Mouse (Mus musculus): ENCODE measurements around the gene Jade1. TPM values are rescaled to one million over a fixed set of nuclear protein-coding genes. Genes with fewer than 3 reads are reported as not detected.
A peak's percentile ranks its signal among the peaks of the same experiment; 100 is the strongest.

The Jade1 gene
- total and polyA plus RNA-seq, 3 experiments, result 116 to 150 (median 134) TPM

DNA sequence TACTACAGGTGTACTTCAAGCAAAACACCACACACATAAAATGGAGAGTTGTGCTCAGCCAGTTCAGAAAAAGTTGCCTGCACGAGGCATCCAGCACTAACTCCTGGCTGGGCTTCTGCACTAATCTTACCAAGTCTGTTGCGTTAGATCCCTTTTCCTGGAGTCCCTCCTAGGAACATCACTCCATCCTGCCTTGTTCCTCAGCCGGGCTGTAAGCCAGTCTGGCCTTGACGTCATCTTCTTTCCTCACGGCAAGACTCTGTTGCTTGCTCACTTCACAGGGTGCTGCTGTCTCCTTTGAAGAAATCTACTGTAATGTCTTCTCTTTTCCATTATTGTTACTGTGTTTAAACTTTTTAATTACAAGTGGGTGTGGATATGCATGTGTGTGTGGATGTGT, 20.4 kb downstream of the Jade1 start (continued):
- TF ChIP-seq ZKSCAN1 (IDR thresholded peaks at IDR 0.05; ENCODE audit: low read depth, low read length), result no peak

DNA sequence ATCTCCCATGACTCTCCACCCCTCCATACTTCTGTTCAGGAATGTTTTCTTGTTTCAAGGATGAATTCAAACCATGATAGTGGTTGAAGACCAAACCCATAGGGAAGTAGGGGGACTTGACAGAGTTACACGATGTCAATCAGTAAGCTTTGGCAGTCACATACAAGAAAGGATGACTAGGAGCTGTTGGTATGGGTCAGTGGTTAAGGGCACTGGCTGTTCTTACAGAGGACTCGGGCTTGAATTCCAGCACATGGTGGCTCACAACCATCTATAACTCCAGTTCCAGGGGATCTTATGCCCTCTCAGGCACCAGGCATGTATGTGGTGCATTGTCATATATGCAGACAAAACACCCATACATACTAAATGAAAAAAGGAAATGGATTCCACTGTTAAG, 21.7 kb downstream of the Jade1 start:
- no peak overlapping the region for H3K9ac ChIP-seq (ENCODE audit: control insufficient read depth, low read depth, low read length, poor library complexity, severe bottlenecking)
- DNase-seq (ENCODE audit: low read depth, low spot score), result no peak
- H3K4me1 ChIP-seq (ENCODE audit: control insufficient read depth in 1 of 2, insufficient read depth in 2 of 2, low read length in 2 of 2), result peaks cover 0 to 6% of the 10 kb centered on the region in 2 experiments; a peak in 2 of 4 replicates
- H3K79me2 ChIP-seq (ENCODE audit: control insufficient read depth, insufficient read depth, low read length, poor library complexity), result peaks cover 97% of the 10 kb centered on the region
- TF ChIP-seq ZMIZ1 (IDR thresholded peaks at IDR 0.05; ENCODE audit: low read depth, low read length) (0 out of 2 replicates have a peak, but pooled peaks have one; percentile 4), SIN3A (IDR thresholded peaks at IDR 0.05; ENCODE audit: low read length) (no peak)
- H3K9me3 ChIP-seq (replicated peaks; ENCODE audit: insufficient read depth, low read length), result no peaks in the 10 kb centered on the region
- H3K4me3 ChIP-seq (ENCODE audit: control insufficient read depth in 1 of 2, insufficient read depth in 1 of 2, low read depth in 2 of 2, low read length in 2 of 2), result no peak overlapping the region
- peaks cover 20 to 38% of the 10 kb centered on the region in 2 experiments for H3K36me3 ChIP-seq (ENCODE audit: control insufficient read depth in 1 of 2, insufficient read depth in 2 of 2, low read length in 2 of 2)
- H3K27ac ChIP-seq (ENCODE audit: control insufficient read depth, low read depth, low read length), result no peak overlapping the region
- no peaks in the 10 kb centered on the region for H3K27me3 ChIP-seq (ENCODE audit: control insufficient read depth in 1 of 2, insufficient read depth in 2 of 2, low read length in 2 of 2)

DNA sequence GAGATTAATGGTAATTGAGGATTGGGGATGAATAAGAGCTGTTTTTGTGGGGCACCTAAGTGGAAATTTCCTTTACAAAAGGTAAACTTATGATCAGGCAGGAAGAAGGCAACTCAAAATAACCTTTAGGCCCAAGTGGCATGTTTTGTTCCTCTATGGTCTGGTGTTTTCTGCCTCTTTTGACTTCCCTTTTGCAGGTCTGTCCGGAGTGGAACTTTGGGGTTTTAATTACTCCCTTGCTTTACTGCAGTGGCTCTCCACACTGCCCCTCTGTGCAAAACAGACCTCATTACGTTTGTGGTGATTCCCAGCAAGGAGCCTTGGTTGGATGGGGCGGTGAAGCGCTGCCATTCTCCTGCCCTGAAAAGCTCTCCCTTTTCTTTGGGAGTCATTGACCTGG, 24.3 kb downstream of the Jade1 start:
- DNase-seq (ENCODE audit: low read depth, low spot score), result no peak
- Histone ChIP-seq H3K27me3 (ENCODE audit: control insufficient read depth in 1 of 2, insufficient read depth in 2 of 2, low read length in 2 of 2) (no peaks in the 10 kb centered on the region), H3K4me3 (ENCODE audit: control insufficient read depth in 1 of 2, insufficient read depth in 1 of 2, low read depth in 2 of 2, low read length in 2 of 2) (no peak overlapping the region), H3K4me1 (ENCODE audit: control insufficient read depth in 1 of 2, insufficient read depth in 2 of 2, low read length in 2 of 2) (peaks cover 0 to 3% of the 10 kb centered on the region in 2 experiments; a peak in 2 of 4 replicates), H3K36me3 (ENCODE audit: control insufficient read depth in 1 of 2, insufficient read depth in 2 of 2, low read length in 2 of 2) (peaks cover 14 to 21% of the 10 kb centered on the region in 2 experiments), H3K79me2 (ENCODE audit: control insufficient read depth, insufficient read depth, low read length, poor library complexity) (peaks cover 95% of the 10 kb centered on the region), H3K27ac (ENCODE audit: control insufficient read depth, low read depth, low read length) (no peak overlapping the region), H3K9me3 (replicated peaks; ENCODE audit: insufficient read depth, low read length) (no peaks in the 10 kb centered on the region), H3K9ac (ENCODE audit: control insufficient read depth, low read depth, low read length, poor library complexity, severe bottlenecking) (no peak overlapping the region)
- TF ChIP-seq POLR2A (IDR thresholded peaks at IDR 0.05; ENCODE audit: control insufficient read depth in 1 of 2, insufficient read depth in 1 of 2, low read depth in 1 of 2, low read length in 2 of 2, poor library complexity in 1 of 2) (no peak), NELFE (IDR thresholded peaks at IDR 0.05; ENCODE audit: low read depth, low read length) (no peak), MYB (IDR thresholded peaks at IDR 0.05; ENCODE audit: low read depth, low read length) (no peak), MAFK (IDR thresholded peaks at IDR 0.05; ENCODE audit: borderline replicate concordance, low read depth, low read length) (no peak), ZKSCAN1 (IDR thresholded peaks at IDR 0.05; ENCODE audit: low read depth, low read length) (no peak), SMC3 (IDR thresholded peaks at IDR 0.05; ENCODE audit: low read depth, low read length) (no peak), GABPA (IDR thresholded peaks at IDR 0.05; ENCODE audit: low read depth, low read length) (no peak), E2F4 (IDR thresholded peaks at IDR 0.05; ENCODE audit: borderline replicate concordance, low read depth, low read length) (no peak), ZMIZ1 (IDR thresholded peaks at IDR 0.05; ENCODE audit: low read depth, low read length) (no peak), HCFC1 (IDR thresholded peaks at IDR 0.05; ENCODE audit: low read depth, low read length) (no peak), ZC3H11A (IDR thresholded peaks at IDR 0.05; ENCODE audit: low read depth, low read length) (no peak)
